Comparison of ENCODE assay signal across 14 mouse cellular contexts in genomic region chr6:137505555-137506227, GRCm38 (mm10).
"Had no signal": no experiment of that assay in that cellular context is flagged by ENCODE, and none has a peak within 500 bp of the region (broad histone marks: within the 10 kb centered on the region; RNA-seq: fewer than 3 reads in every experiment).

No protein-coding gene starts in this region.

- H3K27me3 ChIP-seq: limb, embryonic 15.5 days; liver, embryonic 13.5 days; midbrain, embryonic 15.5 days; neural tube, embryonic 12.5 days; stomach, embryonic 15.5 days had no signal

- H3K4me1 ChIP-seq: limb, embryonic 15.5 days; midbrain, embryonic 15.5 days; neural tube, embryonic 12.5 days; stomach, embryonic 15.5 days had no signal

- H3K4me2 ChIP-seq: limb, embryonic 15.5 days; liver, embryonic 13.5 days; midbrain, embryonic 15.5 days; neural tube, embryonic 12.5 days; stomach, embryonic 15.5 days had no signal

- DNase-seq: kidney, adult 8-10 months; kidney, postnatal 36 days; layer of hippocampus, adult 9-11 months; layer of hippocampus, postnatal 36 days; liver, embryonic 13.5 days; lung, adult 18-20 months; right cerebral cortex, postnatal 4 days; thymus, adult 18-20 months; thymus, postnatal 25 days had no signal

- H3K9me3 ChIP-seq: limb, embryonic 15.5 days; liver, embryonic 13.5 days; midbrain, embryonic 15.5 days; neural tube, embryonic 12.5 days; stomach, embryonic 15.5 days had no signal

- H3K9ac ChIP-seq: limb, embryonic 15.5 days; liver, embryonic 13.5 days; midbrain, embryonic 15.5 days; neural tube, embryonic 12.5 days; stomach, embryonic 15.5 days had no signal

- H3K27ac ChIP-seq: kidney, postnatal 0 days; limb, embryonic 15.5 days; liver, embryonic 13.5 days; midbrain, embryonic 15.5 days; neural tube, embryonic 12.5 days; stomach, embryonic 15.5 days had no signal

- H3K4me3 ChIP-seq: limb, embryonic 15.5 days; liver, embryonic 13.5 days; midbrain, embryonic 15.5 days; neural tube, embryonic 12.5 days; stomach, embryonic 15.5 days had no signal

- ATAC-seq: midbrain, embryonic 15.5 days had no signal

- H3K36me3 ChIP-seq: liver, embryonic 13.5 days; midbrain, embryonic 15.5 days; neural tube, embryonic 12.5 days had no signal
